Mouse (Mus musculus): ENCODE measurements around the gene Rps9.
"Not testable (repeated sequence)": the region's sequence is repeated elsewhere in the genome, so short reads cannot be mapped to it uniquely, and the experiment has no call there.

Gene Rps9

DNA sequence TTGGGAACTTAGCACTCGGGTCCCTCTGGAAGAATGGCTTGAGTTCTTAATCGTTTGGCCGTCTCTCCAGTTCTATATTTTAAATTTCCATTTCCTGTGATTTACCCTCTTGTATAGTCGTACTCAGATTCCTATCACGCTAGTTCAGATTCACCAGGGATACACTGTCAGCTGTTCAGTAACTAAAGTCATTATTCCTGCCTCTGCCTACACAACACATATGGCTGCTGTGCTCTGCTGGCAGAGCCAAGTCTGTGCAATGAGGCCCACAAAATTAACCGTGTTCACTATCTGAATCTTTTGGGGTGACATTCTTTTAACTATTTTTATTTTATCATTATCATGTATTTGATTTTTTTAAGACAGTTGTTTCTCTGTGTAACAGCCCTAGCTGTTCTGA is 5.3 kb upstream of the Rps9 start:
- no peak for DNase-seq (ENCODE audit: low read depth)

DNA sequence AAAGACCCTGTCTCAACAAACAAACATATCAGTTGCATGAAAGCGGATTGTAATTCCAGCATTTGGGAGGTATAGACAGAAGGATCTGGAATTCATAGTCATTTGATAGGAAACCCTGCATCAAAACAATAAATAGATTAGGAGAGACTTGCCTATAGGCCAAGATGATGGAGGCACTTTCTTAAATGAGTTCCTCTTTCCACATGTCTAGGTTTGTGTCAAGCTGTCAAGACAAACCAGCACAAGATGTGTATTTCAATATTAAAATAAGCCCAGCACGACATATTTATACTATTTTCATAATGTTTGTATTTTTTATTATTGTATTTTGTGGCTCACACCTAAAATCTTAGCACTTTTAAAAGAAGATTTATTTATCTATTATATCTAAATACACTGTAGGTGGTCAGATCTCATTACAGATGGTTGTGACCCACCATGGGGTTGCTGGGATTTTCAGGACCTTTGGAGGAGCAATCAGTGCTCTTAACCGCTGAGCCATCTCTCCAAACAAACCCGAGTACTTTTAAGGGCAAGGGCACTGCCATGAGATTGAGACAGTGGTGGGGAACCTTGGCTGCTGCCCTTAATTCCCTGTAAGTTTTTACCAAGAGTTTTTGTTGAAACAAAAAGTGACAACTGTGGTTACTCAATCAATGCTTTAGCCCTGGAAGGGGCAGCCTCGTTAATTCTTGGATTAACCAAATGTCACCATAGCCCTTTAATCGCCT is 480 bp upstream of the Rps9 start:
- DNase-seq (ENCODE audit: low read depth): no peak

DNA sequence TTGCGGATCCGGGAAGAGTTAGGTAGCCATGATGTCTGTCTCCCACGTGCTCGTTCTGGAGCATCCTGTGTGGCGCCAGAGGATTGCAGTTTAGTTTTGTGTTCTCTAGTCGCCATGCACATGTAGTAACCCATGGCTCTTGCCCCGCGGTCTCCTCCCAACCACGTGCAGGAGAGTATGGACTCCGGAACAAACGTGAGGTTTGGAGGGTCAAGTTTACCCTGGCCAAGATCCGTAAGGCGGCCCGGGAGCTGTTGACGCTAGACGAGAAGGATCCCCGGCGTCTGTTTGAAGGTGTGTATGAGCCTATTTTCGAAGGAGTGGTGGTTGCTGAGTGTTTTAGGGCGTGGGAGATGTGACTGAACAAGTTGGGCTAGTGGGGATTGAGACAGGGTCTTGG is 682 bp downstream of the Rps9 start:
- peak; percentile 71 for DNase-seq (ENCODE audit: low read depth)

- not testable (repeated sequence) for DNase-seq (ENCODE audit: low read depth)
Measured at GRCm38 (mm10) chr7:3705461-3705860, 1.7 kb downstream of the Rps9 start.

GRCm38 (mm10) chr7:3705911-3706310 is 2.1 kb downstream of the Rps9 start:
- no peak for DNase-seq (ENCODE audit: low read depth)

DNA sequence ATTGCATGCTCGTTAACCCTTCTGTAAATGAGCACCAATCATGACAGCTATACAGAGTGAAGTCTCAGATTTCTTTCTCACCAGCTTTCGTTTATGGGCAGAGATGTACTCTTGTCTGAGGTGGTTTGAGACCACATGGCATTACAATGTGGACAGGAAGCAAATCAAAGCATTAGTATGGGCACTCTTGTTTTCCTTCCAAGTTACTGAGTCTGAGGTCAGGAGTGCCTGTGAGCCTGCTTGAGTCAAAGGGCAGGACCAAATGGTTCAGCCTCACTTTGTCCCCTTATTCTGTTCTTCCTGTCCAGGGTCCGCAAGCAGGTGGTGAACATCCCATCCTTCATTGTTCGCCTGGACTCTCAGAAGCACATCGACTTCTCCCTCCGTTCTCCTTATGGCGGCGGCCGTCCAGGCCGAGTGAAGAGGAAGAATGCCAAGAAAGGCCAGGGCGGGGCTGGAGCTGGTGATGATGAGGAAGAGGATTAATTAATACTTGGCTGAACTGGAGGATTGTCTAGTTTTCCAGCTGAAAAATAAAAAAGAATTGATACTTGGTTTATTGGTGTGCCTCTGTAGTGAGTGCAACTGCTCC is 2.6 kb downstream of the Rps9 start:
- DNase-seq (ENCODE audit: low read depth): peak; percentile 54

DNA sequence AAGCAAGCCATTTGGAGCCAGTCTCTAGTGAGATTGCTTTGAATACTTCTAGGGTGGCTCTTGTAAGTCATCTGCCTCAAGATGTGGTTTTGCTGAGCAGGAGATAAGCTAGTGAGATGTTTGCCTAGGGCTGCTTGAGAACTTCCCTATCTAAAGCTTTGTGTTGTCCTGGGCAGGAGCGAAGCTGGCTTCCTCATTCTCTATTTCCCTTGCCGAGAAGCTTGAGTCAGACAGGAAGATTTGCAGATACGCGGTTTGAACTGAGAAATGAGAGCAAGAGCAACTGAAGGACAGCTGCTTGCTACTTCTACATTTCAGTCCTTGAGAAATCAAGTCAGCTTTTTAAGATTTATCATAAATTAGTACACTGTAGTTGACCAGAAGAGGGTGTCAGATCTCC is 3.2 kb downstream of the Rps9 start:
- DNase-seq (ENCODE audit: low read depth): peak; percentile 25

- peak; percentile 37 for DNase-seq (ENCODE audit: low read depth)
Measured at GRCm38 (mm10) chr7:3707568-3708413, 4.0 kb downstream of the Rps9 start.

DNA sequence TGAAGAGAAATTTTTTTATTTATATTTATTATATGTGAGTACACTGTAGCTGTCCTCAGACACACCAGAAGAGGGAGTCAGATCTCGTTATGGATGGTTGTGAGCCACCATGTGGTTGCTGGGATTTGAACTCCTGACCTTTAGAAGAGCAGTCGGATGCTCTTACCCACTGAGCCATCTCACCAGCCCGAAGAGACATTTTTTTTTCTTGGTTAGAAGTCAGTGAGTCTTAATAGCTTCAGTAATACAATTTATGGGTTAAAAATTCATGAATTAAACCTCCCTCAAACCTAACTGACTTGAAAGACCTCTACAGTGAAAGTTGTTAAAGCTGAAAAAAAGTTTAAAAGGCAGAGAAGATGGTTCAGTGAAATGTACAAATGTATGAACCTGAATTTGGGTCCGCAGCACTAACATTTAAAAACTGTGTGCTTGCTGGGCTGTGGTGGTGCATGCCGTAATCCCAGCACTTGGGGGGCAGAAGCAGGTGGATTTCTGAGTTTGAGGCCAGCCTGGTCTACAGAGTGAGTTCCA is 4.7 kb downstream of the Rps9 start:
- DNase-seq (ENCODE audit: low read depth): not testable (repeated sequence)

GRCm38 (mm10) chr7:3709000-3709399 is 5.2 kb downstream of the Rps9 start:
- no peak for DNase-seq (ENCODE audit: low read depth)

DNA sequence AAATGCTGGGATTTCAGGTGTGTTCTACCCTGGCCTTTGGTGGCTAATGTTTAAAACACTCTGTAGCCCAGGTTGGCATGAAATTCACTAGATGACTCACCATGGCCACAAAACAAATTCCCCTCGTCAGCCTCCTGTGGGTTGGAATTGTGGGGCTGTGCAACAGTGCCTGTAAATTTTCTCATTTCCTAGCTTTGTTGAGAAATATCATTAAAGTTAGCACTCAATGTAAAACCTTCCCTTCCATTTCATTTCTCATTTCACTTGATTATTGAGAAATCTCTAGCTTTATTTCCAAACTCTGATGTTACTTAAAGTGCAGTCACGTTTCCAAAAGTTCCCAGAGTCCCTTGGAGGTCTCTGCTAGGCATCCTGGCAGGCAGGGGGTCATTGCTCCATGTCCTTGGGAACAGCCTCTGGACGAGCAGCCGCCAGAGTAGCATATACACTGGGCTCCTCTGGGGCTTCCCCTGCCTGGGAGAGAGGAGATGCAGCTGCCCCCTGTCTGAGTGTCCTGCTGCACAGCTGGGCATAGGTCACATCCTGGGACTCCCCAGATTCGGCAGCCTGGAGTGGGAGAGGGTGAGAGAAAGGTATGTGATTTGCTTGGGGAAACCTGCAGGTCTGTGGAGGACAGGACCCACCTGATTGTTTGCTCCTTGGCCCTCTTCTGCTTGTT is 8.6 kb downstream of the Rps9 start:
- no peak for DNase-seq (ENCODE audit: low read depth)

GRCm38 (mm10) chr7:3715249-3715648 is 11.5 kb downstream of the Rps9 start:
- no peak for DNase-seq (ENCODE audit: low read depth)

DNA sequence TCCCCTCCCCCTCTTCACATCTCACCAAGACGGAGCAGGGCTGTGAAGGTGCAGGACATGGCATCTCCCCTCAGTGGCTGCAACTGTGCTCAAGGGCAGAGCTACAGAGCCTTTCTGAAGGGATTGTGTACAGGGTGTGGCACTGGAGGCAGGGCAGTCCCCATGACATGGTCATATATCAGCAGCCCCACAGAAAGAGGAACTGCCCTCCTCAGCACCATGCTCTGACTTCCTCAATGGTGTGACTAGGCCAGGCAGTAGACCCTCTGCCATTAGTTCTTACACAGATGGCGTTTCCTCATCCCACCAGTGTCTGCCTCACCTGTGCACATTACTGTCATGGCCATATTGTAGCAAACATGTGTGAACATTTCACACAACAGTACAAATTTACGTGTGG is 16.5 kb downstream of the Rps9 start, which contains the start of gene Pirb:
TSS of gene Pirb (minus strand) at position 124 of the 400 bp plus-strand sequence.
- not testable (repeated sequence) for DNase-seq (ENCODE audit: low read depth)

GRCm38 (mm10) chr7:3725459-3725858 is 21.7 kb downstream of the Rps9 start:
- not testable (repeated sequence) for DNase-seq (ENCODE audit: low read depth)

DNA sequence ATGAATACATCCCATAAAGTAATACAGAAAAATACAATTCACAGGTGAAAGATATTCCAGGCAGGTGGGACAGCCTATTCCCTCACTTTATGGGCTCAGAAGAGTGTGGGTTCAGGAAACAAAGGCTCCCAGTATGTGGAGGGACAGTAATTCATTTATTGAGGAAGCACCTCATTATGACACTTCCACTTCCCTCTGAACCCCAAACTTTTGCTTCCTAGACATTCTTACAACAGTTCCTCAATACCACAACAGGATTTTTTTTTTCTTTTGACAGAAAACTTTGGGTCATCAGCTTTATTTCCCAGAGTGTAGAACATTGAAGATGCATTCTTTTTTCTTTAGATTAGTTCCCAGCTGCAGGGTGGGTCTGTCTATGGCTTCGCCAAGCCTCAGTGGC is 28.9 kb downstream of the Rps9 start:
- not testable (repeated sequence) for DNase-seq (ENCODE audit: low read depth)
